Mouse (Mus musculus) MEL (cell line): Measurements from ENCODE around the gene Ddost. TPM values are rescaled to one million over a fixed set of nuclear protein-coding genes. Genes with fewer than 3 reads are reported as not detected.
A peak's percentile ranks its signal among the peaks of the same experiment; 100 is the strongest.

Experiments
- DNase-seq: peaks from one replicate; pipeline ENCODE4 v3.0.0; 2011; ENCODE audit warnings: low read depth, low spot score
- H3K27ac ChIP-seq: 2 replicates; pipeline ENCODE4 v1.5.1; 2012; ENCODE audit warnings: low read depth, mild to moderate bottlenecking, control low read depth, low read length, moderate library complexity; ENCODE audit not compliant: control insufficient read depth
- H3K27me3 ChIP-seq, 2 experiments: fragments of 150-350 bp in 1 of 2; sonication (generic) in 1 of 2; 2 replicates each; pipeline ENCODE4 v1.6.1; 2012; ENCODE audit warnings: low read length in 2 of 2, mild to moderate bottlenecking in 2 of 2, improper control_type of control experiment in 1 of 2, moderate library complexity in 1 of 2; ENCODE audit not compliant: insufficient read depth in 2 of 2, control insufficient read depth in 1 of 2
- H3K36me3 ChIP-seq, 2 experiments: 2 replicates each; pipeline ENCODE4 v1.6.1; 2012 to 2014; ENCODE audit warnings: low read length in 2 of 2, improper control_type of control experiment in 1 of 2, inconsistent platforms in 1 of 2, mild to moderate bottlenecking in 1 of 2; ENCODE audit not compliant: insufficient read depth in 2 of 2, control insufficient read depth in 1 of 2
- H3K4me1 ChIP-seq, 2 experiments: fragments of 150-350 bp in 1 of 2; sonication (generic) in 1 of 2; 2 replicates each; pipeline ENCODE4 v1.6.1; 2012; ENCODE audit warnings: low read length in 2 of 2, improper control_type of control experiment in 1 of 2, mild to moderate bottlenecking in 1 of 2; ENCODE audit not compliant: insufficient read depth in 2 of 2, control insufficient read depth in 1 of 2
- H3K4me3 ChIP-seq, 2 experiments: fragments of 150-350 bp in 1 of 2; sonication (generic) in 1 of 2; 2 replicates each; pipeline ENCODE4 v1.5.1; 2012; ENCODE audit warnings: low read depth in 2 of 2, low read length in 2 of 2, mild to moderate bottlenecking in 2 of 2, moderate library complexity in 2 of 2, control low read depth in 1 of 2, improper control_type of control experiment in 1 of 2; ENCODE audit not compliant: control insufficient read depth in 1 of 2, insufficient read depth in 1 of 2
- H3K79me2 ChIP-seq: 2 replicates; pipeline ENCODE4 v1.6.1; 2012; ENCODE audit warnings: mild to moderate bottlenecking, low read length, moderate library complexity; ENCODE audit not compliant: control insufficient read depth, poor library complexity, insufficient read depth
- H3K9ac ChIP-seq: 2 replicates; pipeline ENCODE4 v1.6.1; 2012; ENCODE audit warnings: low read depth, mild to moderate bottlenecking, control low read depth, low read length, moderate library complexity; ENCODE audit not compliant: control insufficient read depth, poor library complexity, severe bottlenecking
- H3K9me3 ChIP-seq: fragments of 150-350 bp; sonication (generic); replicated peaks from 2 replicates; pipeline ENCODE4 v1.6.1; 2012; ENCODE audit warnings: mild to moderate bottlenecking, low read length, improper control_type of control experiment, moderate library complexity; ENCODE audit not compliant: insufficient read depth
- CHD1 ChIP-seq: IDR thresholded peaks from 2 replicates; pipeline ENCODE4 v1.6.1; 2012; ENCODE audit warnings: low read depth, mild to moderate bottlenecking, inconsistent platforms, low read length, improper control_type of control experiment
- CHD2 ChIP-seq: IDR thresholded peaks from 2 replicates; pipeline ENCODE4 v1.6.1; 2011; ENCODE audit warnings: low read length, improper control_type of control experiment
- HCFC1 ChIP-seq: IDR thresholded peaks from 2 replicates; pipeline ENCODE4 v1.6.1; 2012; ENCODE audit warnings: low read depth, mild to moderate bottlenecking, inconsistent platforms, low read length, improper control_type of control experiment, moderate library complexity
- JUND ChIP-seq: IDR thresholded peaks from 2 replicates; pipeline ENCODE4 v1.6.1; 2011; ENCODE audit warnings: low read depth, mild to moderate bottlenecking, improper control_type of control experiment, low read length
- KAT2A ChIP-seq: conservative IDR thresholded peaks from 2 replicates; pipeline ENCODE4 v1.6.1; 2012; ENCODE audit warnings: low read depth, low read length, improper control_type of control experiment, inconsistent platforms
- MEF2A ChIP-seq: IDR thresholded peaks from 2 replicates; pipeline ENCODE4 v1.6.1; 2014; ENCODE audit warnings: low read depth, mild to moderate bottlenecking, inconsistent platforms, low read length, improper control_type of control experiment; ENCODE audit not compliant: poor library complexity, insufficient replicate concordance, severe bottlenecking; ENCODE audit errors: extremely low read depth
- MXI1 ChIP-seq: IDR thresholded peaks from 2 replicates; pipeline ENCODE4 v1.6.1; 2011; ENCODE audit warnings: mild to moderate bottlenecking, low read depth, low read length, improper control_type of control experiment
- MYC ChIP-seq: IDR thresholded peaks from 2 replicates; pipeline ENCODE4 v1.6.1; 2011; ENCODE audit warnings: low read depth, mild to moderate bottlenecking, low read length, improper control_type of control experiment, moderate library complexity
- RAD21 ChIP-seq: IDR thresholded peaks from 2 replicates; pipeline ENCODE4 v1.6.1; 2011; ENCODE audit warnings: mild to moderate bottlenecking, low read depth, low read length, improper control_type of control experiment
- RCOR1 ChIP-seq: IDR thresholded peaks from 2 replicates; pipeline ENCODE4 v1.6.1; 2012; ENCODE audit warnings: low read depth, mild to moderate bottlenecking, inconsistent platforms, low read length, improper control_type of control experiment
- SMC3 ChIP-seq: IDR thresholded peaks from 2 replicates; pipeline ENCODE4 v1.6.1; 2011; ENCODE audit warnings: low read depth, low read length, improper control_type of control experiment
- TAL1 ChIP-seq: IDR thresholded peaks from 2 replicates; pipeline ENCODE4 v1.6.1; 2012; ENCODE audit warnings: mild to moderate bottlenecking, inconsistent platforms, low read length, moderate library complexity, mixed read lengths
- UBTF ChIP-seq: IDR thresholded peaks from 2 replicates; pipeline ENCODE4 v1.6.1; 2012; ENCODE audit warnings: low read depth, mild to moderate bottlenecking, inconsistent platforms, low read length, improper control_type of control experiment, moderate library complexity, borderline replicate concordance; ENCODE audit not compliant: insufficient read depth
- USF1 ChIP-seq: IDR thresholded peaks from 2 replicates; pipeline ENCODE4 v1.6.1; 2014; ENCODE audit warnings: low read depth, mild to moderate bottlenecking, inconsistent platforms, low read length, improper control_type of control experiment, moderate library complexity
- ZNF384 ChIP-seq: IDR thresholded peaks from 2 replicates; pipeline ENCODE4 v1.6.1; 2012; ENCODE audit warnings: low read depth, mild to moderate bottlenecking, inconsistent platforms, low read length, improper control_type of control experiment
- polyA plus RNA-seq, 2 experiments: library from polyadenylated mRNA; stranded (reverse) in 1 of 2; unstranded in 1 of 2; fragments of >175 nt in 1 of 2; fragments of >200 nt in 1 of 2; gene quantifications; 2 replicates each; pipeline versions ENCODE4 v1.2.1 to v1.2.4; 2012; ENCODE audit warnings: low replicate concordance in 2 of 2, low read depth in 1 of 2; ENCODE audit not compliant: insufficient read length in 2 of 2, insufficient read depth in 1 of 2, missing spikeins in 1 of 2
- total RNA-seq: library from RNA; depleted of rRNA; stranded (reverse); fragments of 300-350 nt; gene quantifications from 2 replicates; pipeline ENCODE4 v1.2.3, GENCODE M21; 2012

The Ddost gene
- total and polyA plus RNA-seq, 3 experiments: 68.9 to 402 (median 283) TPM

- no peaks in the 10 kb centered on the region for H3K27me3 ChIP-seq
Measured at GRCm38 (mm10) chr4:138352692-138353091, 48.2 kb downstream of the Ddost start.

GRCm38 (mm10) chr4:138353438-138354171, 49.1 kb downstream of the Ddost start:
- no peaks in the 10 kb centered on the region for H3K9me3 ChIP-seq
- no peak overlapping the region for H3K4me3 ChIP-seq
- H3K27ac ChIP-seq: no peak overlapping the region; the same call in 1 of the 2 replicates
- DNase-seq: peak; percentile 51
- H3K9ac ChIP-seq: no peak overlapping the region
- peaks cover 3 to 25% of the 10 kb centered on the region in 2 experiments for H3K4me1 ChIP-seq
- peaks cover 0 to 12% of the 10 kb centered on the region in 2 experiments; a peak in 2 of 4 replicates for H3K36me3 ChIP-seq
- H3K79me2 ChIP-seq: no peaks in the 10 kb centered on the region
- H3K27me3 ChIP-seq: no peaks in the 10 kb centered on the region
- no peak for TF ChIP-seq UBTF
- peak; percentile 60 for TF ChIP-seq MXI1
- 0 out of 2 replicates have a peak, but pooled peaks have one; percentile 40 for TF ChIP-seq MYC
- TF ChIP-seq, all 39 proteins: peak for 2

More at GRCm38 (mm10) chr4:138352692-138353091, 48.2 kb downstream of the Ddost start:
- peaks cover 3 to 25% of the 10 kb centered on the region in 2 experiments for H3K4me1 ChIP-seq
- H3K9me3 ChIP-seq: no peaks in the 10 kb centered on the region
- no peak overlapping the region for H3K4me3 ChIP-seq
- no peak overlapping the region for H3K9ac ChIP-seq
- H3K27ac ChIP-seq: no peak overlapping the region
- H3K79me2 ChIP-seq: no peaks in the 10 kb centered on the region
- DNase-seq: no peak
- TF ChIP-seq SMC3: no peak
- TF ChIP-seq KAT2A: no peak
- no peak for TF ChIP-seq RCOR1
- TF ChIP-seq CHD1: no peak
- no peak for TF ChIP-seq JUND
- no peak for TF ChIP-seq MYC
- TF ChIP-seq CHD2: no peak
- TF ChIP-seq ZNF384: no peak
- no peak for TF ChIP-seq RAD21
- no peak for TF ChIP-seq TAL1
- TF ChIP-seq MEF2A: no peak
- no peak for TF ChIP-seq HCFC1
- TF ChIP-seq USF1: no peak
- TF ChIP-seq, all 39 proteins: peak for 0
- peaks cover 0 to 12% of the 10 kb centered on the region in 2 experiments; a peak in 2 of 4 replicates for H3K36me3 ChIP-seq
